Mouse (Mus musculus): ENCODE data around the gene Majin. TPM values are rescaled to one million over a fixed set of nuclear protein-coding genes. Genes with fewer than 3 reads are reported as not detected.

Gene Majin
- polyA plus RNA-seq, 1 experiment from 2014 or later: not detected

- Histone ChIP-seq H3K4me1 (peaks cover 1% of the 10 kb centered on the region), H3K9me3 (replicated peaks) (no peaks in the 10 kb centered on the region), H3K4me3 (no peak overlapping the region), H3K36me3 (peaks cover 87% of the 10 kb centered on the region), H3K27ac (no peak overlapping the region), H3K27me3 (ENCODE audit: low read depth, poor library complexity, severe bottlenecking) (no peaks in the 10 kb centered on the region)
- 93% methylated on average over 29 of the region's 29 CpGs for WGBS
- no peak for DNase-seq (ENCODE audit: low spot score)
These were observed 63.5 kb downstream of the Majin start for GRCm38 (mm10) chr19:6247526-6248300.

DNA sequence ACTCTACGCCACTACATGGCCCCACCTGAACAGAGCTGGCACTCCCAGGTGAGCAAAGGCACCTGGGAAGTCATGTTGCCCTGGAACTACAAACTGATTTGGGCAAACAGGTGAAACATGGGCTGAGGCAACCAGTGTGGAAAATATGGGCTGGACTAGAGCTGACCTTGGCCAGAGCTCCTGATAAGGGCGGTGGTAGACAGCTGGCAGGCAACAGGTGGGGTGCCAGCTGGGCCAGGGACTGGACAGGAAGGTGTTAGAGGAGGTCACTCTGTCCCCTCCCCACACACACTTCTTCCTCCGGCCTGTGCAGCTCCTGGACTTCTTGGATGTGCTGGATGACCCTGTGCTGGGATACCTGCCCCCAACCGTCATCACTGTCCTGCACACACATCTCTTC, 68.8 kb downstream of the Majin start:
- no peaks in the 10 kb centered on the region for H3K27me3 ChIP-seq (ENCODE audit: low read depth, poor library complexity, severe bottlenecking)
- DNase-seq (ENCODE audit: low spot score): no peak
- 90% methylated on average over 4 of the region's 4 CpGs for WGBS
- H3K4me3 ChIP-seq: no peak overlapping the region
- no peak overlapping the region for H3K27ac ChIP-seq
- peaks cover 96% of the 10 kb centered on the region for H3K36me3 ChIP-seq
- H3K4me1 ChIP-seq: no peaks in the 10 kb centered on the region
- no peaks in the 10 kb centered on the region for H3K9me3 ChIP-seq (replicated peaks)

DNA sequence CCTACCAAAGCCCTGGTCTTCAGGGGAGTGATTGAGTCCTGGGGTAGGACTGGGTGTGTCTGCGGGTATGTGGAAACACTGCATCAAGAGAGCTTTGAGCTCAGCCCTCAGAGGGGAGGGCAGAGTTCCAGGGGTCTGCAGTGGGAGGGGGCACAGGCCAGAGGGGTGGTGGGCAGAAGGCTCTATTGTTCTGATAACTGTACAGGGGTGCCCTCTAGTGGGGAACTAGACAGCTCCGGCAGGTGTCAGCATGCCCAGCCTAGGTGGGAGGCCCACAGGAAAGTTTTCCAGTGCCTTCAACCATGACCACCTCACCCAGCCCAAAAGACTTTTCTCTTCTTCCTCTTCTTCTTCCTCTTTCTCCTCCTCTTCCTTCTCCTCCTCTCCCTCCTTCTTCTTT, 76.2 kb downstream of the Majin start:
- DNase-seq (ENCODE audit: low spot score): peak; percentile 40
- H3K4me3 ChIP-seq: no peak overlapping the region
- H3K9me3 ChIP-seq (replicated peaks): no peaks in the 10 kb centered on the region
- H3K27me3 ChIP-seq (ENCODE audit: low read depth, poor library complexity, severe bottlenecking): no peaks in the 10 kb centered on the region
- H3K36me3 ChIP-seq: peaks cover 72% of the 10 kb centered on the region
- WGBS: 78% methylated on average over 2 of the region's 2 CpGs
- H3K4me1 ChIP-seq: peaks cover 13% of the 10 kb centered on the region; the same call in 1 of the 2 replicates
- H3K27ac ChIP-seq: 0 out of 2 replicates have a peak overlapping the region, but pooled peaks have one; percentile 9

GRCm38 (mm10) chr19:6260946-6261345, 76.8 kb downstream of the Majin start:
- WGBS: 81% methylated on average over 4 of the region's 4 CpGs
- no peaks in the 10 kb centered on the region for H3K9me3 ChIP-seq (replicated peaks)
- no peaks in the 10 kb centered on the region for H3K27me3 ChIP-seq (ENCODE audit: low read depth, poor library complexity, severe bottlenecking)
- no peak overlapping the region for H3K27ac ChIP-seq
- peaks cover 67% of the 10 kb centered on the region for H3K36me3 ChIP-seq
- peaks cover 13% of the 10 kb centered on the region; the same call in 1 of the 2 replicates for H3K4me1 ChIP-seq
- DNase-seq (ENCODE audit: low spot score): no peak
- no peak overlapping the region for H3K4me3 ChIP-seq

- Histone ChIP-seq H3K4me3 (no peak overlapping the region), H3K4me1 (peaks cover 13% of the 10 kb centered on the region; the same call in 1 of the 2 replicates), H3K9me3 (replicated peaks) (no peaks in the 10 kb centered on the region), H3K27ac (no peak overlapping the region), H3K27me3 (ENCODE audit: low read depth, poor library complexity, severe bottlenecking) (no peaks in the 10 kb centered on the region), H3K36me3 (peaks cover 63% of the 10 kb centered on the region)
- no peak for DNase-seq (ENCODE audit: low spot score)
- 95% methylated on average over 14 of the region's 14 CpGs for WGBS
These were observed 77.2 kb downstream of the Majin start for GRCm38 (mm10) chr19:6261379-6261778.

GRCm38 (mm10) chr19:6262222-6262621, 78.0 kb downstream of the Majin start:
- Histone ChIP-seq H3K9me3 (replicated peaks) (no peaks in the 10 kb centered on the region), H3K27me3 (ENCODE audit: low read depth, poor library complexity, severe bottlenecking) (no peaks in the 10 kb centered on the region), H3K27ac (no peak overlapping the region), H3K4me1 (peaks cover 15% of the 10 kb centered on the region), H3K36me3 (peaks cover 54% of the 10 kb centered on the region), H3K4me3 (no peak overlapping the region)
- WGBS: 63% methylated on average over 7 of the region's 7 CpGs
- DNase-seq (ENCODE audit: low spot score): peak; percentile 79

- Histone ChIP-seq H3K36me3 (peaks cover 47% of the 10 kb centered on the region), H3K27ac (no peak overlapping the region), H3K4me3 (no peak overlapping the region), H3K4me1 (peaks cover 22% of the 10 kb centered on the region), H3K9me3 (replicated peaks) (no peaks in the 10 kb centered on the region), H3K27me3 (ENCODE audit: low read depth, poor library complexity, severe bottlenecking) (no peaks in the 10 kb centered on the region)
- DNase-seq (ENCODE audit: low spot score): no peak
- 94% methylated on average over 8 of the region's 8 CpGs for WGBS
These were observed 78.7 kb downstream of the Majin start for GRCm38 (mm10) chr19:6262839-6263433.

DNA sequence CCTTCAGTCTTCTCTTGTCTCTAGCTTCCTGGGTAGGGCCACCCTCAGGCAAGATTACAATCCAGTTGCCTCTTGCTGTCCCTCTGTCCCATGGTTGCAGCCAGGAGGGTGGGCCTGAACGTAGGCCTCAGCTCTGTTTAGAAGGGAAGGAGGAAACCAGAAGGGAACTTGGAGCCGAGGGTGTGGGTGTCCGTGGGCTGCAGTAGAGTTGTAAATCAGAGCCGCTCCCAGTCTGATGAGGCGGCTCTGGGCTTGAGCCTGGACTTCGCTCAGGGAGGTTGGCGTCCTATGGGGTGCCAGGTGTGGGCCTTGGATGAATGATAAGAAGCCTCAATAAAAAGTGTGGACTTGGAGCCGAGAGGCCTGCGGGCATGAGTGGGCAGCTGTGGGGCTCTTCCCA, 80.0 kb downstream of the Majin start:
- Histone ChIP-seq H3K27me3 (ENCODE audit: low read depth, poor library complexity, severe bottlenecking) (no peaks in the 10 kb centered on the region), H3K9me3 (replicated peaks) (no peaks in the 10 kb centered on the region), H3K4me1 (peaks cover 23% of the 10 kb centered on the region), H3K36me3 (peaks cover 34% of the 10 kb centered on the region), H3K27ac (0 out of 2 replicates have a peak overlapping the region, but pooled peaks have one; percentile 28), H3K4me3 (no peak overlapping the region)
- DNase-seq (ENCODE audit: low spot score): no peak
- 67% methylated on average over 9 of the region's 9 CpGs for WGBS

DNA sequence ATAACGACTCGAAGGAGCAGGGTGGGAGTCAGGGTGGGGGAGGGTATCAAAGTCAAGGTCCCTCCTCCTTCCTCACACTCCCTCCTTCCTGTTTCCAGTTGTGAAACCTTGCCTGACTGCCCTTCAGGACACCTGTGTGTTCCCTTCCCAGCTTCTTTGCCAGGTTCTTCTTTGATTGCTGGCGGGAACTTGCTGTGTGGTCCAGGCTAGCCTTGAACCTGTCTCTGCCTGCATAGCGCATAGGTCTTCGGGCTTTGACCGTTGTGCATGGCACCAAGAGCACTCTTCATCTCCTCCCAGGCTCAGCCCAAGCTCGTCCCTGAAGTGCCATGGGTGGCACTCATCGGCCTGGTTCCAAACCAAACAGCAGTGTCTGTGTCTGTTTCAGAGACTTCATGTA, 80.8 kb downstream of the Majin start:
- H3K4me1 ChIP-seq: peaks cover 23% of the 10 kb centered on the region
- WGBS: 88% methylated on average over 8 of the region's 8 CpGs
- H3K9me3 ChIP-seq (replicated peaks): no peaks in the 10 kb centered on the region
- no peak for DNase-seq (ENCODE audit: low spot score)
- peaks cover 30% of the 10 kb centered on the region for H3K36me3 ChIP-seq
- H3K27me3 ChIP-seq (ENCODE audit: low read depth, poor library complexity, severe bottlenecking): no peaks in the 10 kb centered on the region
- no peak overlapping the region for H3K27ac ChIP-seq
- H3K4me3 ChIP-seq: no peak overlapping the region

- peaks cover 1% of the 10 kb centered on the region; the same call in 1 of the 2 replicates for H3K27me3 ChIP-seq (ENCODE audit: low read depth, poor library complexity, severe bottlenecking)
- peaks cover 23% of the 10 kb centered on the region for H3K4me1 ChIP-seq
- DNase-seq (ENCODE audit: low spot score): no peak
- no peaks in the 10 kb centered on the region for H3K9me3 ChIP-seq (replicated peaks)
- H3K4me3 ChIP-seq: no peak overlapping the region
- peaks cover 22% of the 10 kb centered on the region for H3K36me3 ChIP-seq
- WGBS: 72% methylated on average over 6 of the region's 6 CpGs
- H3K27ac ChIP-seq: no peak overlapping the region
These were observed 81.6 kb downstream of the Majin start for GRCm38 (mm10) chr19:6265727-6266182.

- Histone ChIP-seq H3K27ac (no peak overlapping the region), H3K4me3 (no peak overlapping the region), H3K4me1 (peaks cover 23% of the 10 kb centered on the region), H3K27me3 (ENCODE audit: low read depth, poor library complexity, severe bottlenecking) (peaks cover 15% of the 10 kb centered on the region; the same call in 1 of the 2 replicates), H3K9me3 (replicated peaks) (no peaks in the 10 kb centered on the region), H3K36me3 (peaks cover 4% of the 10 kb centered on the region)
- 51% methylated on average over 11 of the region's 11 CpGs for WGBS
- no peak for DNase-seq (ENCODE audit: low spot score)
These were observed 83.3 kb downstream of the Majin start for GRCm38 (mm10) chr19:6267306-6268169.

DNA sequence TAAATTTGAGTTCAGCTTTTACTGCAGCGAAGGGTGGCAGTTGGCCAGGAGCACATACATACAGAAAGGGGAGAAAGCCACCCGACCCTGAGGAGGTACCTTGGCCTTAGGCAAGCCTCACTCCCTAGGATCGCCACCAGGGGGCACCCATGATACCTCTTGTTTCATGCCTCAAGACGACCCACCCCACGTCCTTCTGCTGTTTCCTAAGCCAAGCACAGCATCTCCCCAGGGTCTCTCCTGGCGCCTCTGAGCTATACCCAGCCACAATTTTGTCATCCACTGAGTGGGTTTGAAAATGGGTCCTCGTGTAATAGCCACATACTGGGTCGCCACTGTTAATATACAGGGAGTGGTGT, 84.0 kb downstream of the Majin start:
- 16% methylated on average over 8 of the region's 8 CpGs for WGBS
- Histone ChIP-seq H3K36me3 (no peaks in the 10 kb centered on the region), H3K9me3 (replicated peaks) (no peaks in the 10 kb centered on the region), H3K4me3 (no peak overlapping the region), H3K27ac (no peak overlapping the region), H3K27me3 (ENCODE audit: low read depth, poor library complexity, severe bottlenecking) (peaks cover 15% of the 10 kb centered on the region; the same call in 1 of the 2 replicates), H3K4me1 (peaks cover 23% of the 10 kb centered on the region)
- peak; percentile 93 for DNase-seq (ENCODE audit: low spot score)
